Comparison of ENCODE assay signal across 10 mouse cellular contexts in genomic region chr8:11981458-11981857, GRCm38 (mm10).
DNase-seq lines count a peak whose midpoint lies in the region; ATAC-seq and TF ChIP-seq lines count a peak whose summit lies in the region.
"Had no signal": no experiment of that assay in that cellular context is flagged by ENCODE, and none has a peak within 500 bp of the region (broad histone marks: within the 10 kb centered on the region; RNA-seq: fewer than 3 reads in every experiment).

No protein-coding gene starts in this region.

- H3K27me3 ChIP-seq in kidney, embryonic 14.5 days (ENCODE audit: control insufficient read depth, insufficient read depth, low read length) = no peaks in the 10 kb centered on the region
- peaks cover 39% of the 10 kb centered on the region for H3K27me3 ChIP-seq in CH12.LX (replicated peaks)
- H3K27me3 ChIP-seq in MEL (ENCODE audit: control insufficient read depth in 1 of 2, insufficient read depth in 2 of 2, low read length in 2 of 2) = no peaks in the 10 kb centered on the region
- no peaks in the 10 kb centered on the region for H3K27me3 ChIP-seq in lung, postnatal 0 days (replicated peaks; ENCODE audit: insufficient read depth, low read length)

- H3K4me2 ChIP-seq in kidney, embryonic 14.5 days (replicated peaks; ENCODE audit: low read depth, low read length) = no peak overlapping the region
- no peak overlapping the region for H3K4me2 ChIP-seq in CH12.LX (ENCODE audit: insufficient read depth, low read depth, poor library complexity, severe bottlenecking)
- H3K4me2 ChIP-seq in lung, postnatal 0 days (replicated peaks; ENCODE audit: low read depth, low read length) = no peak overlapping the region

- peak; percentile 36 for DNase-seq in kidney, adult 9 months
- DNase-seq in CH12.LX (ENCODE audit: extremely low read depth) (peak; percentile 38), MEL (ENCODE audit: low read depth, low spot score) (peak; percentile 4)
- DNase-seq in lung, postnatal 0 days (ENCODE audit: low spot score) = peak; percentile 11
- no peak for DNase-seq in right cerebral cortex, postnatal 25 days
- DNase-seq: cerebellum, adult 9-11 months; gastrocnemius, postnatal 36 days had no signal

- peaks cover 5% of the 10 kb centered on the region; the same call in 1 of the 2 replicates for H3K4me1 ChIP-seq in kidney, embryonic 14.5 days (ENCODE audit: control insufficient read depth, insufficient read depth, low read length)
- H3K4me1 ChIP-seq in CH12.LX (ENCODE audit: control insufficient read depth in 1 of 2, insufficient read depth in 2 of 2) (no peaks in the 10 kb centered on the region), MEL (ENCODE audit: control insufficient read depth in 1 of 2, insufficient read depth in 2 of 2, low read length in 2 of 2) (no peaks in the 10 kb centered on the region)
- H3K4me1 ChIP-seq in lung, postnatal 0 days (ENCODE audit: insufficient read depth, low read depth, low read length) = no peaks in the 10 kb centered on the region

- no peak overlapping the region for H3K27ac ChIP-seq in kidney, embryonic 14.5 days (ENCODE audit: low read depth, low read length)
- H3K27ac ChIP-seq in CH12.LX (ENCODE audit: insufficient read depth, low read depth) = no peak overlapping the region
- H3K27ac ChIP-seq in MEL (ENCODE audit: control insufficient read depth, low read depth, low read length) = no peak overlapping the region
- H3K27ac ChIP-seq in lung, postnatal 0 days (ENCODE audit: low read length) = no peak overlapping the region

- no peak overlapping the region for H3K4me3 ChIP-seq in kidney, embryonic 14.5 days (ENCODE audit: low read length)
- no peak overlapping the region for H3K4me3 ChIP-seq in CH12.LX (replicated peaks in 1 of 3; ENCODE audit: low read depth in 2 of 3, low read length in 2 of 3, poor library complexity in 1 of 3)
- no peak overlapping the region for H3K4me3 ChIP-seq in MEL (ENCODE audit: control insufficient read depth in 1 of 2, insufficient read depth in 1 of 2, low read depth in 2 of 2, low read length in 2 of 2)
- H3K4me3 ChIP-seq in lung, postnatal 0 days (ENCODE audit: low read depth, low read length) = no peak overlapping the region

- TF ChIP-seq CTCF in CH12.LX (conservative IDR thresholded peaks at IDR 0.05 in 1 of 2, IDR thresholded peaks at IDR 0.05 in 1 of 2; ENCODE audit: low read depth in 2 of 2, low read length in 2 of 2) (peak; percentile 59 to 79), MEL (IDR thresholded peaks at IDR 0.05 in 2 of 3, conservative IDR thresholded peaks at IDR 0.05 in 1 of 3; ENCODE audit: control insufficient read depth in 1 of 3, insufficient read depth in 1 of 3, low read depth in 2 of 3, low read length in 3 of 3, poor library complexity in 1 of 3, severe bottlenecking in 1 of 3) (peak; percentile 14 to 35 (median 21); a peak in 4 of 6 replicates)
- TF ChIP-seq CTCF in lung, postnatal 0 days (IDR thresholded peaks at IDR 0.05) = peak; percentile 73

- no peaks in the 10 kb centered on the region for H3K36me3 ChIP-seq in kidney, embryonic 14.5 days (ENCODE audit: control insufficient read depth, insufficient read depth, low read length)
- H3K36me3 ChIP-seq in CH12.LX (replicated peaks in 1 of 2; ENCODE audit: control insufficient read depth in 1 of 2, insufficient read depth in 1 of 2, low read length in 1 of 2) (no peaks in the 10 kb centered on the region), MEL (ENCODE audit: control insufficient read depth in 1 of 2, insufficient read depth in 2 of 2, low read length in 2 of 2) (no peaks in the 10 kb centered on the region)
- H3K36me3 ChIP-seq in lung, postnatal 0 days (ENCODE audit: insufficient read depth, low read length) = no peaks in the 10 kb centered on the region

- no peaks in the 10 kb centered on the region for H3K79me2 ChIP-seq in CH12.LX (replicated peaks; ENCODE audit: control insufficient read depth, extremely low read depth, insufficient read depth, poor library complexity, severe bottlenecking)
- H3K79me2 ChIP-seq in MEL (ENCODE audit: control insufficient read depth, insufficient read depth, low read length, poor library complexity) = no peaks in the 10 kb centered on the region

- no peaks in the 10 kb centered on the region for H3K9me3 ChIP-seq in kidney, embryonic 14.5 days (ENCODE audit: control insufficient read depth, low read length)
- no peaks in the 10 kb centered on the region for H3K9me3 ChIP-seq in CH12.LX (replicated peaks; ENCODE audit: low read length)
- H3K9me3 ChIP-seq in MEL (replicated peaks; ENCODE audit: insufficient read depth, low read length) = no peaks in the 10 kb centered on the region
- no peaks in the 10 kb centered on the region for H3K9me3 ChIP-seq in lung, postnatal 0 days (ENCODE audit: low read length)

- in situ Hi-C loops in CH12.LX (cut with MboI; ENCODE audit: low pct_ligation_motif_present, low pct_unique_long_range_greater_than_20kb, low sequenced_read_pairs) = no loop called here

- no peak for TF ChIP-seq EP300 in CH12.LX (IDR thresholded peaks at IDR 0.05; ENCODE audit: low read length)
- TF ChIP-seq EP300 in MEL (IDR thresholded peaks at IDR 0.05; ENCODE audit: low read depth in 1 of 2, low read length in 2 of 2) = no peak
- TF ChIP-seq EP300 in lung, postnatal 0 days (IDR thresholded peaks at IDR 0.05) = no peak

- TF ChIP-seq RAD21 in CH12.LX (IDR thresholded peaks at IDR 0.05; ENCODE audit: low read depth, low read length) = peak; percentile 28
- no peak for TF ChIP-seq RAD21 in MEL (IDR thresholded peaks at IDR 0.05; ENCODE audit: low read depth, low read length)

- H3K9ac ChIP-seq in kidney, embryonic 14.5 days (ENCODE audit: low read depth, low read length) = no peak overlapping the region
- H3K9ac ChIP-seq in CH12.LX (ENCODE audit: insufficient read depth, low read depth) (no peak overlapping the region), MEL (ENCODE audit: control insufficient read depth, low read depth, low read length, poor library complexity, severe bottlenecking) (no peak overlapping the region)
- no peak overlapping the region for H3K9ac ChIP-seq in lung, postnatal 0 days (replicated peaks; ENCODE audit: low read depth)

- WGBS in kidney, embryonic 14.5 days = 82% methylated on average over 2 of the region's 2 CpGs
- 88% methylated on average over 2 of the region's 2 CpGs for WGBS in lung, postnatal 0 days

- TF ChIP-seq POLR2A in CH12.LX (IDR thresholded peaks at IDR 0.05; ENCODE audit: low read depth, low read length) = no peak
- TF ChIP-seq POLR2A in MEL (IDR thresholded peaks at IDR 0.05; ENCODE audit: control insufficient read depth in 1 of 2, insufficient read depth in 1 of 2, low read depth in 1 of 2, low read length in 2 of 2, poor library complexity in 1 of 2) = no peak

- ATAC-seq in kidney, embryonic 14.5 days (ENCODE audit: low FRiP score, low TSS enrichment) = no peak
- ATAC-seq in lung, postnatal 0 days = no peak
- ATAC-seq in erythroid progenitor cell, adult 5-6 weeks (replicated peaks; ENCODE audit: low FRiP score, poor library complexity, severe bottlenecking) = no peak
- no peak for ATAC-seq in frontal cortex, adult (ENCODE audit: low TSS enrichment)

- dilution Hi-C loops in CH12.LX (cut with MboI; ENCODE audit: extremely low pct_ligation_motif_present, extremely low pct_unique_long_range_greater_than_20kb, low sequenced_read_pairs) = no loop called here

TF ChIP-seq in CH12.LX, 34 proteins besides CTCF, POLR2A, EP300 and RAD21:
- TF ChIP-seq KAT2A (IDR thresholded peaks at IDR 0.05; ENCODE audit: insufficient replicate concordance, low read length) = no peak
- peak; percentile 50 for TF ChIP-seq SMC3 (IDR thresholded peaks at IDR 0.05; ENCODE audit: low read depth, low read length)
- no peak for TF ChIP-seq RCOR1 (conservative IDR thresholded peaks at IDR 0.05; ENCODE audit: low read depth, low read length)
- no peak for TF ChIP-seq MXI1 (IDR thresholded peaks at IDR 0.05; ENCODE audit: low read depth, low read length)
- TF ChIP-seq MYC (IDR thresholded peaks at IDR 0.05; ENCODE audit: low read depth, low read length) = no peak

TF ChIP-seq in MEL, 35 proteins besides CTCF, POLR2A, EP300 and RAD21:
- TF ChIP-seq USF2 (IDR thresholded peaks at IDR 0.05; ENCODE audit: borderline replicate concordance in 1 of 2, insufficient read depth in 1 of 2, low read depth in 1 of 2, low read length in 2 of 2) = no peak
- no peak for TF ChIP-seq ETS1 (IDR thresholded peaks at IDR 0.05; ENCODE audit: low read depth, low read length)
- no peak for TF ChIP-seq ZMIZ1 (IDR thresholded peaks at IDR 0.05; ENCODE audit: low read depth, low read length)
- TF ChIP-seq GATA1 (IDR thresholded peaks at IDR 0.05; ENCODE audit: low read depth, low read length) = no peak
- TF ChIP-seq E2F4 (IDR thresholded peaks at IDR 0.05; ENCODE audit: borderline replicate concordance, low read depth, low read length) = no peak
- no peak for TF ChIP-seq KAT2A (conservative IDR thresholded peaks at IDR 0.05; ENCODE audit: low read depth, low read length)
- no peak for TF ChIP-seq TBP (IDR thresholded peaks at IDR 0.05; ENCODE audit: low read depth, low read length)
- no peak for TF ChIP-seq BHLHE40 (IDR thresholded peaks at IDR 0.05; ENCODE audit: borderline replicate concordance, low read depth, low read length)
- TF ChIP-seq MEF2A (IDR thresholded peaks at IDR 0.05; ENCODE audit: extremely low read depth, insufficient replicate concordance, low read depth, low read length, poor library complexity, severe bottlenecking) = no peak

Comparison
In these comparisons a context has a peak if more than half of its experiments do, and no peak if none do; other contexts are left out.
1. CTCF ChIP-seq: peak in every context shown above with its lines; median percentile 73 in lung, postnatal 0 days; 69 in CH12.LX; 21 in MEL.